Mouse (Mus musculus) forebrain, postnatal 0 days (tissue): ENCODE measurements around the gene Btbd9. TPM values are rescaled to one million over a fixed set of nuclear protein-coding genes. Genes with fewer than 3 reads are reported as not detected.

ENCODE experiments used
- ATAC-seq: fragments of 200-750 bp; cut with Nextera tagmentation; 2 replicates; pipeline ENCODE4 v1.8.0; 2017; ENCODE audit warnings: mild to moderate bottlenecking, moderate library complexity
- DNase-seq: peaks from one replicate; pipeline ENCODE4 v3.0.0-alpha.2; 2015
- H3K27ac ChIP-seq: fragments of 300-500 bp; sonication (generic); 2 replicates; pipeline ENCODE4 v1.5.1; 2014; ENCODE audit warnings: low read depth, mild to moderate bottlenecking, antibody characterized with exemption, low read length, moderate library complexity, mixed read lengths
- H3K27me3 ChIP-seq: fragments of 300-500 bp; sonication (generic); 2 replicates; pipeline ENCODE4 v1.6.1; 2014; ENCODE audit warnings: mild to moderate bottlenecking, low read length, mixed read lengths; ENCODE audit not compliant: insufficient read depth
- H3K36me3 ChIP-seq: fragments of 300-500 bp; sonication (generic); 2 replicates; pipeline ENCODE4 v1.6.1; 2014; ENCODE audit warnings: mild to moderate bottlenecking, moderate library complexity; ENCODE audit not compliant: insufficient read depth
- H3K4me1 ChIP-seq: fragments of 300-500 bp; sonication (generic); 2 replicates; pipeline ENCODE4 v1.6.1; 2014; ENCODE audit warnings: antibody characterized with exemption; ENCODE audit not compliant: insufficient read depth
- H3K4me2 ChIP-seq: fragments of 300-500 bp; sonication (generic); 2 replicates; pipeline ENCODE4 v1.6.1; 2014; ENCODE audit warnings: low read depth, mild to moderate bottlenecking, moderate library complexity
- H3K4me3 ChIP-seq: fragments of 300-500 bp; sonication (generic); 2 replicates; pipeline ENCODE4 v1.5.1; 2014; ENCODE audit warnings: low read depth, low read length, mixed read lengths
- H3K9ac ChIP-seq: fragments of 300-500 bp; sonication (generic); 2 replicates; pipeline ENCODE4 v1.6.1; 2014; ENCODE audit warnings: mild to moderate bottlenecking
- H3K9me3 ChIP-seq: fragments of 300-500 bp; sonication (generic); 2 replicates; pipeline ENCODE4 v1.6.1; 2016; ENCODE audit warnings: low read length
- CTCF ChIP-seq: sonication (generic); IDR thresholded peaks from 2 replicates; pipeline ENCODE4 v1.5.1; 2016; ENCODE audit warnings: antibody characterized with exemption, control low read depth, low read depth
- WGBS: fragments of 180-500 bp; shearing (Covaris S2); extraction: QIAGEN DNeasy Blood & Tissue Kit; methylation state at CpG from one replicate; pipeline ENCODE4 v1.1.7; 2014; 5-methylcytosine and 5-hydroxymethylcytosine counted together
- polyA plus RNA-seq: library from polyadenylated mRNA; unstranded; fragments of >200 nt; fragmentation: Nextera tagmentation; extraction: Ambion mirVana; gene quantifications from 2 replicates; pipeline ENCODE4 v1.2.1, GENCODE M21; 2015
- total RNA-seq: library from RNA; depleted of rRNA; stranded (reverse); fragments of >200 nt; gene quantifications from 2 replicates; pipeline ENCODE4 v1.2.3, GENCODE M21; 2014

The Btbd9 gene
- total and polyA plus RNA-seq, 2 experiments from 2014 or later = 63.6 to 149 TPM

- no peak for DNase-seq
- no peak for TF ChIP-seq CTCF
- 92% methylated on average over 2 of the region's 2 CpGs for WGBS
- Histone ChIP-seq H3K4me3 (no peak overlapping the region), H3K36me3 (no peaks in the 10 kb centered on the region), H3K27ac (no peak overlapping the region), H3K9me3 (no peaks in the 10 kb centered on the region), H3K4me1 (no peaks in the 10 kb centered on the region), H3K9ac (no peak overlapping the region), H3K4me2 (no peak overlapping the region), H3K27me3 (no peaks in the 10 kb centered on the region)
- no peak for ATAC-seq
Observed at GRCm38 (mm10) chr17:30533098-30533497, 43.2 kb downstream of the Btbd9 start.

GRCm38 (mm10) chr17:30530542-30530940, 45.7 kb downstream of the Btbd9 start:
- no peaks in the 10 kb centered on the region for H3K27me3 ChIP-seq
- 31% methylated on average over 4 of the region's 4 CpGs for WGBS
- H3K4me1 ChIP-seq = no peaks in the 10 kb centered on the region
- DNase-seq = no peak
- H3K9me3 ChIP-seq = no peaks in the 10 kb centered on the region
- no peak for ATAC-seq
- no peak overlapping the region for H3K27ac ChIP-seq
- TF ChIP-seq CTCF = no peak
- no peak overlapping the region for H3K9ac ChIP-seq
- H3K4me2 ChIP-seq = no peak overlapping the region
- H3K36me3 ChIP-seq = peaks cover 6% of the 10 kb centered on the region
- no peak overlapping the region for H3K4me3 ChIP-seq

- Histone ChIP-seq H3K36me3 (peaks cover 6% of the 10 kb centered on the region), H3K9me3 (no peaks in the 10 kb centered on the region), H3K4me3 (no peak overlapping the region), H3K4me2 (no peak overlapping the region), H3K27ac (no peak overlapping the region), H3K27me3 (no peaks in the 10 kb centered on the region), H3K4me1 (no peaks in the 10 kb centered on the region), H3K9ac (no peak overlapping the region)
- ATAC-seq (peak; percentile 20; the same call in 1 of the 2 replicates), DNase-seq (no peak)
- 67% methylated on average over 12 of the region's 12 CpGs for WGBS
- no peak for TF ChIP-seq CTCF
Observed at GRCm38 (mm10) chr17:30529632-30530541, 46.4 kb downstream of the Btbd9 start.

GRCm38 (mm10) chr17:30525405-30526295, 50.6 kb downstream of the Btbd9 start:
- Histone ChIP-seq H3K4me2 (no peak overlapping the region), H3K9me3 (no peaks in the 10 kb centered on the region), H3K4me1 (no peaks in the 10 kb centered on the region), H3K27ac (no peak overlapping the region), H3K9ac (no peak overlapping the region), H3K36me3 (peaks cover 12% of the 10 kb centered on the region), H3K4me3 (no peak overlapping the region), H3K27me3 (no peaks in the 10 kb centered on the region)
- 52% methylated on average over 6 of the region's 6 CpGs for WGBS
- no peak for TF ChIP-seq CTCF
- no peak for ATAC-seq
- no peak for DNase-seq

- ATAC-seq (no peak), DNase-seq (no peak)
- Histone ChIP-seq H3K4me2 (no peak overlapping the region), H3K27ac (no peak overlapping the region), H3K4me3 (no peak overlapping the region), H3K27me3 (no peaks in the 10 kb centered on the region), H3K9me3 (no peaks in the 10 kb centered on the region), H3K4me1 (no peaks in the 10 kb centered on the region), H3K9ac (no peak overlapping the region), H3K36me3 (peaks cover 12% of the 10 kb centered on the region)
- no peak for TF ChIP-seq CTCF
- 80% methylated on average over 7 of the region's 7 CpGs for WGBS
Observed at GRCm38 (mm10) chr17:30524451-30524850, 51.8 kb downstream of the Btbd9 start.

GRCm38 (mm10) chr17:30523783-30524182, 52.5 kb downstream of the Btbd9 start:
- Histone ChIP-seq H3K9ac (no peak overlapping the region), H3K4me2 (no peak overlapping the region), H3K27me3 (no peaks in the 10 kb centered on the region), H3K4me3 (no peak overlapping the region), H3K27ac (no peak overlapping the region), H3K36me3 (peaks cover 12% of the 10 kb centered on the region), H3K9me3 (no peaks in the 10 kb centered on the region), H3K4me1 (no peaks in the 10 kb centered on the region)
- TF ChIP-seq CTCF = no peak
- no peak for DNase-seq
- 75% methylated on average over 2 of the region's 2 CpGs for WGBS
- no peak for ATAC-seq
